Mouse (Mus musculus): ENCODE measurements around the gene Gsx1. TPM values are rescaled to one million over a fixed set of nuclear protein-coding genes. Genes with fewer than 3 reads are reported as not detected.

Gsx1 gene
- total RNA-seq (2021) = not detected

DNA sequence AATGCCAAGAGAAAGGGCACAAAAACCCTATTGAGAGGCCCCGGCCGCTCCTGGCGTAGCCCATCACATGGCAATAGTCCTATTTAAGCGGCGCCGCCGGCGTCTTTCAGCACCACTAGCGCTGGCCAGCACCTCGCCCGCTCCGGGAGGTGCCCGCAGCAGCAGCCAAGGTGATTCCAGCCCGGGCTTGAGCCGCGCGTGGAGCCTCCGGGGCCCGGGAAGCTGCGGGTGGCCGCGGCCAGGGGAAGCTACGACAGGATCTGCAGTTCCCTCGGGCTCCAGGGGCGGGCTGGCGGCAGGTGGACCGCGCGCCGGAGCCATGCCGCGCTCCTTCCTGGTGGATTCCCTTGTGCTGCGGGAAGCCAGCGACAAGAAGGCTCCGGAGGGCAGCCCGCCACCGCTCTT is at the start of gene Gsx1:
TSS of gene Gsx1 (plus strand) at position 126 of the 405 bp plus-strand sequence.
- DNase-seq = peak; percentile 49 to 54
- intact Hi-C loops (cut with DNase I) = no loop called here

DNA sequence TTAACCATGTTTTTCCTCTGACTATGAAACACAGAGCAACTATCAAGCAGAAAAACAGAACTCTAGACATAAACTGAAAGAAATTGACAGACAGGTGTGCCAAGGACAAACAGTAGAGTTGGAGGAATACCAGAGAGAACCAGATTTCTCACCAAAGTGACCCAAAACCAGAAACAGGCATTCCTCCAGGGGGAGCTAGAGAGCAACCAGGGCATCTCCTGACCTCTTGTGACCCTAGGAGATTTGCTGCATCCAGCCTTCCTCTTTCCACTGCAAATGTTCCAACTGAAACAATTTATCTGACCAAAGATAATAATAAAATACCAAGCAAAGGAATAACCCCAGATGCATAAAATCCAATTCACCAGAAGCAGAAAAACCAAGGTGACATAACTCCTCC is 41.2 kb upstream of the Gsx1 start:
- DNase-seq = no peak
- intact Hi-C loops (cut with DNase I) = no loop called here

DNA sequence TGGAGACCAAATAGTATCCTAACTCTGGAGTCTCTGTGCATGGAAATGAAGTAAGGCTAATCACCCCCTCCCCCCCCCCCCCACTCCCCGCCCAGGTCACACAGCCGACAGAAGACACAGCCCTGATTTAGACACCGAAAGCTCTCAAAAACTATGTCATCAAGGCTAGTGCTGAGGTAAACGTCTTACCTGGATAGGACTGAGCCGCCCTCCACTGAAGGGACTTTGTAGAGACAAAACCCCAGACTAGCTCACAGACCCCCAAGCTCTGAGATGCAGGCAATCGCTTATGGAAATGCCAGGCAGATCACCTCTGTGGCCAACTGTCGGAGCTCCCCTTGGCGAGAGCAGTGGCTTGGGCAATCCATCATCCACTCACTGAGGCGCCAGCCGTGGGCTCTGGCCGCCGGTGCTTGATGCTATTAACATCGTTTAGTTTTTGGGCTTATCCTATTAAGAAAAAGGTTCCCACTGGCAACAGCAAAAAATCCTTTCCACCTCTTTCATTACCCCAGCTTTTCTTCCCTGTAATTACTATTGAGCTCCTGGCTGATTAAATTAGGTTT is 33.6 kb upstream of the Gsx1 start:
- intact Hi-C loops (cut with DNase I) = no loop called here
- DNase-seq = no peak

DNA sequence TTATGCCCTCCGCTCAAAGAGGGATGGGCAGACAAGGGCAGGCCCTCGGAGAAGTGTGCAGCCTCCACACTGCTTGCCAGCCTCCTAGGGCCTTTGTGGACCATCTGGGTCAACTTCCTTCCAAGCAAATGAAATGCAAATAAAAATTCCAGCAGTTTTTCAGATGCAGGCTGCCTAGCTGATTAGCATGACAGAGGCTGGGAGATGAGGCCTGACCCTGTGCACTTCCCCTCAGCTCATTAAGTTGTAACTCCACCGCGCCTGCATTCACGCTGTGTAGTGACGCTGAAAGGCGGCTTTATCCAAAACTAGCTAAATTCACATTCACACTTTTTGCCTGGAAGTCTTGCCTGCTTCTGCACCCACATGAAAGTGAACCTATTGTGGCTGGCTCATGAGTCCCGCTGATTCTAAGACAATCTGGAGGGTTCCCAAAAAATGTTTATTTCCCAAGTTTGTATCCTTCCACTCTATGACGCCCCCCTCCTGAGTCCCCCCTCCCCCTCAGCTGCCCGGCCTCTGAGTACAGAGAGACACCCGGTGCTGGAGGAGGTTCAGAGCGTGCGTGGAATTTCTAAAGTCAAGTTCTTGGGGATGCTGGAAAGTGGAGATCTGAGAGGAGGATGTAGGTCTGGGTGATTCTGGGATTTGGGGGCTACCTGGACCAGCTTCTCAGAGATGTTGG is 32.9 kb upstream of the Gsx1 start:
- intact Hi-C loops (cut with DNase I) = no loop called here
- no peak for DNase-seq

DNA sequence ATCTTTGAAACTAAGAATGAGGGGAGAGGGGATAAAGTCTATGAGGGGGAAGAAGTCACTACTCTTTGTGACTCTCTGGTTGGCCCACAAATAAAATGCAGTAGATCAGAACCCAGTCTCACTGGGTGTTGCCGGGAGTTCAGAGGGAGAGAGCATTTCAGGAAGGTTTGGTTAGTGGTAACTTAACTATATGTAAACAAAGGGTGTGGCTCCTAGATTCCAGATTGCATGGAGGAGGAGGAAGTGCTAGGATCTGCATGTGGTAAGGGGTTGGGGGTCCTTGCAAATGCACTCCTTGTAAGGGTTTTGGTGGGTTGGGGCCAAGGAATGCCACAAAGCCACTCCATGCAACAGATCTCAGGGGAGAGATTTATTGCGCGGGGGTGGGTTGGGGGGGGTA is 32.1 kb upstream of the Gsx1 start:
- intact Hi-C loops (cut with DNase I) = no loop called here

DNA sequence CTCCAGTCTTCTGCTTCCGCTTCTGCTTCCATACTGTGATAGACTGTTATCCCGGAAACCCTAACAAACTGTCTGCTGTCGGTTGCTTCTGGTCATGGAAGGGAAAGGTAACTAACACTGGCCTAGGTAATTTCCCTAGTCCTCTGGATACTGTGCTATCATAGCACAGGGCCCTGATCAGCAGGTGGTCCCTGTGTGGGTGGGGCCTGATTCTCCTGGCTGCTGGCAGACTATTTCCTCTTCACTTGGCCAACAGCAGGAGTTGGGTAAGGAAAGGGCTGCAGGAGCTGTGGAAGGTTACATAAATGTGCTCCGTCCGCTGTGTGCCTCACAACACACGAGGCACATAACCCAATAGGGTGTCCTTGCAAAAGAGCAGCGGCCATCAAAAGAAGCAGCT is 31.1 kb upstream of the Gsx1 start:
- intact Hi-C loops (cut with DNase I) = no loop called here
- DNase-seq = no peak

More for the DNA sequence above, 32.1 kb upstream of the Gsx1 start:
- no peak for DNase-seq

DNA sequence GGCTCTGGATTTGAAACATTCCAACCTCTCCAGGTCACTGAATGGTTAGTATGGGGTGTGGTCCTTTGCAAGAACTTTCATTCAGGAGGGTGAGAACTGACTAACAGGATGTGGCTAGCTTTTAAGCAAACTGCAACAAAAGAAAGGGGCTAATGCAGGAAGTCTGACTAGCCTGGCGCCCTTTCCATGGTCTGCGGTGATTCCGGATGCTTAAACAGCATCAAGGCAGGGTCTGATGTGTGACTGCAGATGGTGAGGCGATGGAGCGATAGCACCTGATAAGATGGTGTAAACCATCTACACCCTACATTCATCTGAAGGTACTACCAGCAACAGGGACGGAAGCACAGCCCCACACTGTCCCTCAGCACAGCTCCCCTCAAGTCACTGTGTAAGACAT is 29.2 kb upstream of the Gsx1 start:
- DNase-seq = no peak
- intact Hi-C loops (cut with DNase I) = no loop called here

DNA sequence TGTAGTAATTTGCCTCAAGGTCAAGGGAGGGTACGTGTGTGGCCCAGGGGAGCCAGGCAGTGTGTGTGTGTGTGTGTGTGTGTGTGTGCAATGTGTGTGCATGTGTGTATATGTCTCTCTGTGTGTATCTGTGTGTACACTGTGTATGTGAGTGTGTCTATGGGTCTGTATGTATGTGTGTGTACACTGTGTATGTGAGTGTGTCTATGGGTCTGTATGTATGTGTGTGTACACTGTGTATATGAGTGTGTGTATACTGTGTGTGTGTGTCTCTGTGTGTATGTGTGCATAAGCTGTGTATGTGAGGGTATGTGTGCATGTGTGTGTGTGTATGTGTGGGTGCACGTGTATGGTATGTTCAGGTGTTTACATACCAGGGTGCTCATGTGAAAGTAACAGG is 28.7 kb upstream of the Gsx1 start:
- DNase-seq = no peak
- intact Hi-C loops (cut with DNase I) = no loop called here

DNA sequence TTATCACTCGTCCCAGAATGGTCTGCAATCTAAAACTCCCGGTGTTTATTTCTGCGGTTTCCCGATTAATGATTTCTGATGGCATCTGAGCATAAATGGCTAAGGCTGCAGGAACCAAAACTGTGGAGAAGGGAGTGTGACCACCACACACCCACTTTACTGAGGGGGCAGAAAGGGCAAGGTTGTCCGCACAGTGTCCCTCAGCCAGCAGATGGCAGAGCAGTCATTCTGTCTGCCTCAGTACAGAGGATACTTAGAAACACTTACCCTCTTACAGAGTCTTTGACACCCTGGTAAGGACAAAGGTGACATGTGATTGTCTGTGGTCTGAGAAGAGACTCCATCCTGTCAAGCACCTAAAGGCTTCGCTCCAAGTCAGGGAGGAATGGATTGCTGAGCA is 23.4 kb upstream of the Gsx1 start:
- intact Hi-C loops (cut with DNase I) = no loop called here
- no peak for DNase-seq

DNA sequence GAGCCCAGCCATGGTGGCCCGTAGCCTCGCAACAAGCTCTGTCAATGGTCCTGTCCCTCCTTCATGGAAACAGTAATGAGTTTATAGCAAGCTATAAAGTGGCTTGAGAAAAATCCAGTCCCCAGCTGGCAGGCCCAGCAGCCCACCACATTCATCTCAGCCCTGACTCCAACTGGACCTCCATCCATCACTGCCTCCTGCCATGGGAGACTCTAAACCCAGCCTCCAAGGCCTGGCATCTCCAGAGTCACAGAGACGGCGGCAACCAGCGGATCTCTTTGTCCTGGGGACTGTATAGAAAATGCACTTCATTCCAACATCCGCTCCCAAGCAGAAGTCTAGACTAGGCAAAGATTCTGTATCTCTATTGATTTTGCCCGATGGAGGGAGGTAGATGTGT is 18.4 kb upstream of the Gsx1 start:
- intact Hi-C loops (cut with DNase I) = no loop called here
- no peak for DNase-seq

DNA sequence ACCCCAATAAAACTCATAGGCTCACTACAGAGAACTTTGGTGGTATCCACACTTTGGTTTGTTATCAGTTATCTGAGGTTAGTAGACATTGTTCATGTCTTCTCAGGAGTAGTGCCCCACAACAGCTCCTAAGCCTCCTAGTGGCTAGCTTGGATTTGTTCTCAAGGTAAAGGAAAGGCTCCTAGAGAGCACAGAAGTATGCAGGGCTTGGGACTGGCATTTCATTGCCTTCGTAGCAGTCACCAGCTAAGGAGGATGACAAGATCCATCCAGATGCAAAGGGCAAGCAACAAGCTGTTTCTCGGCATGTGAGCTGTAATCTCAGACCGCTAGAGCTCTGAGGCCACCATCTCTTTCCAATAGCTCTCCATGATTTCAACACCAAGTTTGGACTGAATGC is 14.4 kb upstream of the Gsx1 start:
- intact Hi-C loops (cut with DNase I) = no loop called here

DNA sequence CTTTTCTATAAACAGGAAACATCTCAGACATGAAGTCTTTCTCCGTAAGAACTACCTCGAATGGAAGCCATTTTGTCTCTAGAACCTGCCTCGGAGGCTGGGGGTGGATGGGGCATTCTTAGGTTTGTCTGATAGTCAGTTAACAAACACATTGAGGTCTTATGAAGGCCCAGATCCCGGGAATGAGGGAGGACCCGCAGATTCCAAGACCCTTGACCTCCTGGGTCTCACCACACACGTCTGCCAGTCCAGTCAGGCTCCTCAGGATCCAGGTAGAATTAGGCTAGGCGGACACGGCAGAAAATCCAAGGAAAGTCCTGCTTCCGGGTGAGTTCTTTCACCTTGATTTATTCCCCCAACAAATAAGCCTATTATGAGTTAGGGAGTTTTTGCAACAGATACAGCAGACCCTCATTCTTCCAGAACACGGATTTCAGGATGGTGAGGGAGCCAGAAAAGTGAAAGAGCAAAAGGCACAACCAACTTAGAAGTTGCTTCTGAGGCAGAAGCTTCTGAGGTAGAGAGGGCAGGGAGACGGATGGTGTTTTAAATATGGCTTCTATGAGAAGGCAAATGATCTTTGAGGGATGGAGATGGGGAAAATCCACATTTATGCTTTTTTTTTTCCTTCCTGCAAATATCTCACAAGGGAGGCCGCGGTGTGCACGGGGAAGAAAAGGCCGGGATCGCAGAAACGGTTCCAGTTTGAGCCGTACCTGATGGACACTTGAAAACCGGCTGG is 3.2 kb upstream of the Gsx1 start:
- intact Hi-C loops (cut with DNase I) = no loop called here
- no peak for DNase-seq

More for the DNA sequence above, 14.4 kb upstream of the Gsx1 start:
- no peak for DNase-seq

DNA sequence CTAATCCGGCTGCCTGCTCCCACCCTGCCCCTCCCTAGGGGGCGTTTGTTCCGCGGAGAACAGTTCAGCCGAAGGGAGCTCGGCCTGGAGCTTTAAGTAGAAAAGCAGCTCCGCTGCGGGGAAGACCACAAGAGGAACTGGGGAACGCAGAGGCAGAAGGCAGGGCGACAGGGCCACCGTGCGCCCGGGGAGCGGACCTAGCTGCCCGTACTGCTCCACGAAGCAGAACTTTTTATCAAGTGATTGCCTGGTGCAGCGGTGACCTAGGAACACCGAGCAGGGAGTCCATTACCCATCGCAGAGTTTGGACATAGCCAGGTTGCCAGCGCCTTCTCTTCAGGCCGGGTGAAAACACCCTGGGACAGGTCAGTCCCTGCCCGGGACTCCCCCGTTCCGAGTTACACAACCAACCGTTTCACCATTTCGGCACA is 2.5 kb upstream of the Gsx1 start:
- intact Hi-C loops (cut with DNase I) = no loop called here
- peak; percentile 14 to 23 for DNase-seq

DNA sequence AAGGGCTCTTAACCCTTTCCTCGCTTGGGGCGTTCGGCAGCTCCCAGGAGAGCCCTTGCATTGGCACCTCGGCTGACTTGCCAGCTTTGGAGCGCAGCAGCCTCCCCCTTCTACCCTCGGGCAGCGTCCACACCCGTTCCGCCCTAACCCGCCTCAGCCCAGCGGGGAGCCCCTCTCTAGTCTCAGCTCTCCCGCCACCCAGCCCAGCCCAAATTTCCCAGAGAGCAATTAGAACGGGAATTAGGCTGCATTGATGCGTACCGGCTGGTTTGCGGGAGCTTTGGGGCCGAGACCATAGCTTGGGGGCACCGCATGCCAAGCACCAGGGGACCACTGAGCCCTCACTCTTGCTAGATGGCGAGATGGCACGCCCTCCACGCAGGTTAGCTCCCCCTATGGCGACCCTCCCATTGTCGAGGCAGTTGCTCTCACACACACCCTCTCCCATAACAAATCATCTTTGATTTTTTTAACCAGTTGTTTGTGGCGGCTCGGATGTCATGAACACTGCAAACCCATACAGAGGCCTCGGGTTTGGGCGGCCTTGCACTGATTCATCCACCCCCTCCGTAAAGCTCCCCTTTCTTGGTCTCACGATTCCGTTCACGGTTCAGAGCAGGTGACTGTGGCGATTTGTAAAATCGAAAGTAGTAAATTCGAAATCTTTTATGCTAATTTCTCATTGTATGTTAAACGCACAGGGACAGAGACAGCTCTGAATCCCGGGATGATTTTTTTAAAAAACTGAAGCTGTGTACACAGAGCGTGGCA is 1.5 kb upstream of the Gsx1 start:
- DNase-seq = no peak
- intact Hi-C loops (cut with DNase I) = no loop called here

DNA sequence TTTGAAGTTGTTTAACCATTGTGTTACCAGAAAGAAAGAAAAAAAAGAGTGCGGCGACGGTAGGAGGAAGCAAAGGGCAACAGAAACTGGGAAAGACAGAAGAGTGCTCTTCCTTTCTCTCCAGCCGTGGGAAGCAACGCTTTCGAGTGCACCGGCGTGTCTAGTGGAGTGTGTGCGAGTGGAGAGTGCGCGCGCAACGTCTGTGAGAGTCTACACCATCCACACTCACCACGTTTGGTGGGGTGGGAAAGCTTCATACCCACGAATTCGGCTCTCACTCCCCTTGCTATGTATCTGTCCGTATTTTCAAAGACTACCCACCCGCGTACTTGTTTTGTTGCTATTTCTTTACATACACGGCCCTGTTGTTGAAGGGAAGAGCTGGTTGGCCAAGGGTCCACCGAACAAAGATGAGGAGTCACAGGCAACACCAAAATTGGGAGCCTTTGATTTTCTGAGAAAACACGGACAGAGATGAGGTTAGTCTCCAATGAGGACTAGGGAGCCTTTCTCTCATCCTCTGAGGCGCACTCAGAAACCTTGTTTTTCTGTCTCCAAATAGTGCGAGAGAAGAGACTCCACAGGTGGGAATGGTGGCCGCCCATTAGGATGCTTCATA is 835 bp upstream of the Gsx1 start:
- no peak for DNase-seq
- intact Hi-C loops (cut with DNase I) = no loop called here

DNA sequence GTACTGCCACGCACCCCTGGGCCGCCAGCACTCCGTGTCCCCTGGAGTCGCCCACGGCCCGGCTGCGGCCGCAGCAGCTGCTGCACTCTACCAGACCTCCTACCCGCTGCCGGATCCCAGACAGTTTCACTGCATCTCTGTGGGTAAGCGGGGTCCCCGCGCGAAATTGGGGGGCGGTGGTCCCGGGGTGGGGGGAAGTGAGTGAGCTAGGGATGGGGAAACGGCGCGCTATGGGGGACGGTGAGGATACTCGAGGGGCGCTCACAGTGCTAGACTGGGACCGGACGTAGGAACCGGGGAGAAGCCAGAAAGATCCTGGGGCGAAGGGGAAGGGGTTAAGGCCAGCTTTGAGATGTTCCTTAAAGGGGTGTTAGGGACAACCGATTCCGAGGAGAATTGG is 660 bp downstream of the Gsx1 start:
- no peak for DNase-seq
- intact Hi-C loops (cut with DNase I) = no loop called here

DNA sequence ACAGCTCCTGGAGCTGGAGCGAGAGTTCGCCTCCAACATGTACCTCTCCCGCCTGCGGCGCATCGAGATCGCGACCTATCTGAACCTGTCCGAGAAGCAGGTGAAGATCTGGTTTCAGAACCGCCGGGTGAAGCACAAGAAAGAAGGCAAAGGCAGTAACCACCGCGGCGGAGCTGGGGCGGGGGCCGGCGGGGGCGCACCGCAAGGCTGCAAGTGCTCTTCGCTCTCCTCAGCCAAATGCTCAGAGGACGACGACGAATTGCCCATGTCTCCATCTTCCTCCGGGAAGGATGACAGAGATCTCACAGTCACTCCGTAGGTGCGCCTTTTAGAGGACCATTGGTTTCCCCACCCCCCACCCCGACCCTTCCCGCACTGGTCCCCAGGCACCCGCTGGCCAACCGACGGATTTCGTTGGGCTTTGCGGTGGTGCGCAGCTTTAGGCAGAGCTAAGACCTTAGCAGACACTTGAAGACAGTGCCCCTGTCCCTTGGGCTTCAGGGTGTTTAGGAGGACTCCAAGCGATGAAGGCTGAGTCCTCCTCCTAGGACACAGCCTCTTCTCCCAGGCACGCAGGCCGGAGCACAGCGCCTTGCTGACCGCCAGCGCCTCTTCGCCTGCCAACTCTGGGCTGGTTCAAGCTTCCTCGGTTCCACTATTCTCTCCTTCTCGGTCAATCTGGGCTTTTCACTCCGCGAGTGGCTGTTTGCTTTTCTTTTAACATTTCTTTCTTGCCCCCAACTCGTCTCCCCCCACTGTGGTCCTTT is 1.5 kb downstream of the Gsx1 start:
- no peak for DNase-seq
- intact Hi-C loops (cut with DNase I) = no loop called here

DNA sequence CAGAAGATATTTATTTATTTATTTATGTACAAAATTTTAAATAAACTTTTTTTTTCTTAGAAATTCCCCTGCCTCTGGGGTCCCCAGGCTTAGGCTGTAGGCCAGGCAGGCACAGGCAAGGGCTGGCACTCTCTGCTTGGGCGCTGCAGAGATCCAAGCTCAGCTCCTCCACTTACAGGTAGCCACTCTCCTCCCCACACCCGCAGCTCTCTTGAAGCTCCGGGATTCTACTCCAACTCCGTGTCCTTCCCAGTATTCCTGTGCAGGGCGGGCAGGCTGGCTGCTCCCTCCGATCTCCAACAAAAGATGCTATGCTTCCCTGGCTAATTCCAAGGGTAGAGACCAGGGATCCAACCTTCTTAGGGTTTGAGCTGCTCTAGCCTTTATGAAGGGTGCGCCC is 2.4 kb downstream of the Gsx1 start:
- no peak for DNase-seq
- intact Hi-C loops (cut with DNase I) = no loop called here

DNA sequence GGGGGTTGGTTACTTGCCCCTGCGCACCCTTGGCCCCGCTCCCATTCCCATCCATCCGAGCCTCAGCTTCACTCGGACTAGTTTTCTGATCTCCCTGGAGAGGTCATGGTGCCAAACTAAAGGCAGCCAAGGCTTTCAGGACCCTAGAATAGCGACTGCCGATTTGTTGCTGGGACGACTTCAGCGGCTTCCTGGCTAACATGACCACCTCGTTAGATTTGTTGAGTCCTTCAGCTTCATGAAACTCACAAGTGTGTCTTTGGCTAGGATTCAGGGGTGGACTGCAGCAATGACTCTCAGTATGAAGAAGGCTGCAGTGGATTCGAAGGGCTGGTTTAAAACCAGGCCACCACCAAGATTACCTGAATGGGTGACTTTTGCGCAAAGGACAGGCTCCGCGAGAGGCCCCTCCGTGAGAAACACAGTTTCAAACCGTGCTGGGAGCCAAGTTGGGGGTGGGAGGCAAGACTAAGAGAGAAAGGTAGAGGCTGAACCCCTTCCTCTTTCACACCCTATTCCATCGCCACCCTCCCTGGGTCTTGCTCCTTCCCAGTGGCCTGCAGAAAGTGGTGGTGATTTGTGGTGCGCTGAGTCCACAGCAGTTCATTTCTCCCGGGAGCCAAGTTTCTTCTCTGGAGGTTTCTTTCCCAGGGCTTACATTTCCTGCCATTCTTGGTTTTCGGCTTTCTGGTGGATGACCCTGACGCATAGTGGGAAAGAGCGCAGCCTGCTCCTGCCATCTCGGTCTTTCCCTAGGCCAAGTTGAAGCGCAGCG is 3.5 kb downstream of the Gsx1 start:
- intact Hi-C loops (cut with DNase I) = no loop called here

More for the DNA sequence above, 3.5 kb downstream of the Gsx1 start:
- DNase-seq = no peak

Measured in heart, postnatal 36 days (tissue).